Mouse (Mus musculus) mammary gland, adult 2 months (tissue): ENCODE data around the gene Lima1. TPM values are rescaled to one million over a fixed set of nuclear protein-coding genes. Genes with fewer than 3 reads are reported as not detected.

ENCODE experiments used
- polyA plus RNA-seq: library from polyadenylated mRNA; depleted of rRNA; stranded (reverse); fragments of >200 nt; gene quantifications from 2 replicates; pipeline ENCODE4 v1.2.3, GENCODE M21; 2012; ENCODE audit warnings: low replicate concordance; rRNA removed

Lima1 gene
- 19.6 and 27.2 TPM in 2 replicates for polyA plus RNA-seq

GRCm38 (mm10) chr15:99875334-99875869 is at the start of gene Lima1:
TSS of gene Lima1 (minus strand) at chr15:99875456.

GRCm38 (mm10) chr15:99772881-99772924 is 102.6 kb downstream of the Lima1 start, which contains the start of gene Cers5:
TSS of gene Cers5 (minus strand) at chr15:99772885.

Other genes starting within 250 kb of the Lima1 start
- 6.6 and 7.8 TPM in 2 replicates for gene Racgap1, start 223.8 kb downstream of the Lima1 start, polyA plus RNA-seq
- gene Asic1, start 205.1 kb downstream of the Lima1 start, polyA plus RNA-seq, result 0.79 and 1.3 TPM in 2 replicates
- gene Smarcd1, start 173.3 kb downstream of the Lima1 start, polyA plus RNA-seq, result 39.3 and 39.6 TPM in 2 replicates
- 2.9 TPM in 1 of 2 replicates, not detected in the other for gene Gm17349, start 170.0 kb downstream of the Lima1 start, polyA plus RNA-seq
- gene Gpd1, start 157.9 kb downstream of the Lima1 start, polyA plus RNA-seq, result 871 and 1,032 TPM in 2 replicates
- 214 and 295 TPM in 2 replicates for gene Cox14, start 149.8 kb downstream of the Lima1 start, polyA plus RNA-seq
- gene Cers5, start 102.6 kb downstream of the Lima1 start, polyA plus RNA-seq, result 35.9 and 58.1 TPM in 2 replicates
- gene Fam186a, start 91.6 kb upstream of the Lima1 start, polyA plus RNA-seq, result 0.23 and 0.26 TPM in 2 replicates
- 49.0 and 72.0 TPM in 2 replicates for gene Larp4, start 94.6 kb upstream of the Lima1 start, polyA plus RNA-seq
- 11.1 and 13.3 TPM in 2 replicates for gene Dip2b, start 163.2 kb upstream of the Lima1 start, polyA plus RNA-seq